Mouse (Mus musculus): ENCODE measurements at regions not wholly inside any gene's neighbourhood (a gene's known extent, or its start where the extent isn't known, plus 50 kb on each side); places are given as distances from the start of the nearest gene placed in this dataset.

DNA sequence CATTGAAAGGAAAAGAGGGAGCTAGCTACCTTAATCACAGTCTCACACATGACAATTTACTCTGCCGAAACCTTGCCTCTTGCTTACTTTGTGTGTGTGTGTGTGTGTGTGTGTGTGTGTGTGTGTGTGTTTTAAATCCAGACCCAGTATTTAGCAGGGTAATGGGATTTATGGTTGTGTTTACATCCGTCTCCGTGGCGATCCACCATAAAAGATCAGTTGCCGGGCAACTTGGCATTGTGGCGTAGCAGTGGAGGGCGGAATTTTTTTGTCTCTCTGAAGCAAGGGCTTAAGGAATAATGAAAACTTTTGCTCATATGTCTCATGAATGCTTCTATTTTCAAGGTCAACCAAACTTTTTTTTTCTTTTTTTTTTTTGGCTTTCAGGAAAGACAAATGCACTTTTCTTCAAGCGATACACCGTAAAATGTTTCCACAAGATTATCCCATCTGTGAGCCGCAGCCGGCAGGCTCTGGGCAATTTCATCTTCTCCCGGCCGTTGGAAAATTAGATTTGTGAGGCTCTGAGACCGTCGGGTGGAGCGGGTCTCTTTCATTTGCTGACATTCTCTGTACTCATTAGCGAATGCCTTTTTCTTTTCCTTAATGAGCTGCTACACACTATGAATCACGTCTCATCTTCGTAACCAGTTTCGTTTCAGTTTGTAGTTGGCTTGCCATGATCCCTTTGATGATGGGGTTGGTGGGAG lies 53.9 kb upstream of the Ptch1 start:
- no peak for ATAC-seq

DNA sequence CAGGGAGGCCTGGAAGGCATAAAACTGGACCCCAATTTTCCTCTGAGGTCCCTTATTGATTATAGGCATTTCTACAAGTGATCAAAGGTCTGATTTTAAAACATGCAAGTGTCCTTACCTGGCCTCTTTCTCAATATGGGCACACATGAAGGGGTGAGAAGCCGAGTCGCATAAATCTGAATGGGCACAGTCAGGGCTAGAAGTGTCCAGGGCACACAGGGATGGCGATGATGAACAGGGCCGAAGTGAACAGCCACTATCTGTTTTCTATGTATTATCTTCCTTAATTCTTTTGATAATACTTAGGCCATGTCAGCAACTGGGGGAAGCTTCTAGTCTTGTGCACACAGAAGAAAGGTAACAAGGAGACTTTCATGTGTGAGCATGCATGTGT lies 54.5 kb upstream of the Ptch1 start:
- ATAC-seq: no peak

GRCm38 (mm10) chr13:63631771-63632347 lies 58.5 kb upstream of the Ptch1 start:
- no peak for ATAC-seq

- peak; percentile 48 for ATAC-seq
Observed at GRCm38 (mm10) chr13:63634294-63634693, 60.9 kb upstream of the Ptch1 start.

DNA sequence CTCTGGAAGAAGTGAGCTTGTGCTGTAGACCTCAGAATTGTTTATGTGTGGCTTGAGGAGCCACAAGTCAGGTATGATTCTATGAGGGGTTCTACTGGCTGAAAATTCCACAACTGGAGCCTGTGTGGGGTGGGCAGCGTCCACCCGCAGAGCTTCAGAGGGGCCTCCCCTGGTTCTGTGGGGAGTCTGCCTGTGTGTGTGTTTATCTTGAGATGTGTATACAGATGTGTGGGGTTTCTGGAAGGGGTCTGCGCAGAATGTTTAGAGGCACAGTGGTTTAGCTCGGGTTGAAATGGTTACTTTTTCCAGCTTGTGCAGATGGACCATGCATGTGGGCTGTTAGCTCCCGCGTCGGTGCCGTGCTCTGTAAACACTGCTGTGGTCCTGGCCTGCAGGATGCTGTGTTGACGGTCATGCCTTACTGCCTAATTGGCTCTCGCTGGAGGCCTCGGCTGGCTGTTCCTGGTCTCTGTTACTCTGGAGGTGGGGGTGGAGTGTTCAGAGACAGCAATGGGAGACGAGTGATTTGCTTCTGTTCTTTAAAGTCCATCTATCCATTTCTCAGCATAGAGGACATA lies 68.3 kb upstream of the Ptch1 start:
- ATAC-seq: no peak

- ATAC-seq: no peak
Observed at GRCm38 (mm10) chr13:63642617-63643016, 69.2 kb upstream of the Ptch1 start.

GRCm38 (mm10) chr13:63643394-63643793 lies 70.0 kb upstream of the Ptch1 start:
- no peak for ATAC-seq

DNA sequence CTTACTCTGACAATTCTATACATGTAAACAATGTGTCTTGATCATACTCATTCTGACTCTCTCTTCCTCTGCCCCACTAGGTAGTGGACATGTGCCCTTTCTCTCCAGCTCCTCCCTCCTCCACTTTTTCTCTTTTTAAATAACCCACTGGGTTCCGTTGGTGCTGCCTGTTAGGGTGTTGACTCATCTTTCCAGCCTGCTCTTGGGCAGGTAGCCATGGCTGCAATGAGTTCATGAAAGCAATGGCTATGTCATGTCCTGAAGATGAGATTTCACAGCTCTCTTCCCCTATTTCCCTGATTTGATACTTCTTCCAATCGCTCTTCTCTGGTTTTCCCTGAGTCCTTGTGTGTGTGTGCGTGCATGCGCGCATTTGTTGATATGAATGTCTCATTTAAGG lies 70.9 kb upstream of the Ptch1 start:
- no peak for ATAC-seq

- no peak for ATAC-seq
Observed at GRCm38 (mm10) chr13:63649058-63649647, 75.8 kb upstream of the Ptch1 start.

- ATAC-seq: no peak
Observed at GRCm38 (mm10) chr13:63654514-63654913, 81.1 kb upstream of the Ptch1 start.

DNA sequence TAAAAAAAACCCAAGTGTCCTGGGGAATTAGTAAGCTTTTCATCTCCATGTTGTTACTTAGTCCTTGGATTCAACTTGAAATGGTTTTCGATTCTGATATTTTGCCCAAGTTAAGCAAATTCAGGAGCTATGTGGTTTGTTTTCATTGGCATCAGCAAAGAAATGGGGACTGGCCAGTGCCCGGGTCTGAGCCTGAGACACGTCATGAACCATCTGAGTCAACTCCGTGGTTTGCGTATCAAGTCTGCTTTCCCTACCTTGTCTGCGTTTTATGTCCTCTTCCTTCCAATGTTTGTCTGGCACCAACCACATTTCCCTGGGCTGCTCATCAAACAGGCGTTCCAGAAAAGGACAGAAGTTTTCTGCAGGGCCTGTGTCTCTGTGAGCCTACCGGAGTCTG lies 83.7 kb upstream of the Ptch1 start:
- no peak for ATAC-seq

DNA sequence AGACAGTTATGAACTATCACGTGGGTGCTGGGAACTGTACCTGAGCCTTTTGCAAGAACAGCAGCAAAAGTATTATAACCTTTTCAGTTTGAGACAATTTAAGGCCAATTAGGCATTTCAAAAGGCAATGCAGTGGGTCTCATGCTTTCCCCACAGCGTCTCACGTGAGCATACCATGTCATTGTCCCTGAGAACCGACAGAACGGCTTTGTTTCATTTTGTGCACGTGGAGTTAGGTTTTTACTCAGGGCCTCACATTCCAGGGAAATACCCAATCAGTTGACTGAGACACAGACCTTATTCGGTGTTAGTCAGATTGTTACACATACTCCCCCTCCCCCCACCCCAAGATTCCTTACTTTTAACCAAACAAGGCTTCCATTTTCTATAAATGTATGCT lies 86.0 kb upstream of the Ptch1 start:
- ATAC-seq: no peak

GRCm38 (mm10) chr13:63660431-63660830 lies 87.0 kb upstream of the Ptch1 start:
- no peak for ATAC-seq

- ATAC-seq: no peak
Observed at GRCm38 (mm10) chr13:63668576-63668975, 95.2 kb upstream of the Ptch1 start.

DNA sequence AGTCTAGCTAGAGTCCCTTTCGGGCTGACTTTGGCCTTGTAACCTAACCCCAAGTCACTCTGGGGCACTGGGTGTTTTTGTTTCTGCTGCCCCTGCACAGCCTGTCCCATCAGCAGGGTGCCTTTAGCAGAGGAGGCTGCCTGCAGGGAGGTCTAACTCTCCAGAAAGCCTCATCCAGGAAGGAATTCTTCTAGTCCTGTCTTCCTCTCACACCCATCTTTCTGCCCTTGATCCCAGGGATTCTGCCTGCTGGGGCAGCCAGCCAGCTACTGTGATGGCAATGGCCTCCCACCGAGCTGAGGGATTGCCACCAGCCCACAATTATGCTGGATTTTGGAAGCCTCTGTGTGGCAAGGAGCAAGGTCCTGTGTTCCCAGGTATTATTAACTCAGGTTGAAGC lies 95.6 kb upstream of the Ptch1 start:
- ATAC-seq: no peak

DNA sequence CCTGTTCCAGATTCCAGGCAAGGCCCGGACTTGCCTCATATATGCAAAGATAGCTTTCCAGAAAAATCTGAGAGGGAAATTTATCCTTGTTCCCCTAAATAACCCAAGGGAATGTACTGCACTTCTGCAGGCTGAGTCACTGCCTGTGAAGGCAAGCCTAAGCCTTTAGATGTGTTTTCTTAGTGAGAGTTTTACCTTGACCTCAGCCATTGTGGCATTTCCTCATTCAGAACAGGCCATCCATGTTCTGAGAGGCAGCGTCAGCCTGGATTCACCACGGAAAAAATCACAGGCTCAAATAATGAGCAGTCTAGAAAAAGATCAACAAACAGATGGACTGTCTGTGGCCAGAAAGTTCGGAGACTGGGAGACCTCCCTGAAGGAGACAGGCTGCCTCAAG lies 99.0 kb upstream of the Ptch1 start:
- no peak for ATAC-seq

GRCm38 (mm10) chr13:63677696-63678095 lies 104.3 kb upstream of the Ptch1 start:
- no peak for ATAC-seq

GRCm38 (mm10) chr13:63678265-63679260 lies 105.2 kb upstream of the Ptch1 start:
- no peak for ATAC-seq

- no peak for ATAC-seq
Observed at GRCm38 (mm10) chr13:63682341-63682740, 108.9 kb upstream of the Ptch1 start.

- ATAC-seq: no peak
Observed at GRCm38 (mm10) chr13:63691974-63692373, 118.6 kb upstream of the Ptch1 start.

DNA sequence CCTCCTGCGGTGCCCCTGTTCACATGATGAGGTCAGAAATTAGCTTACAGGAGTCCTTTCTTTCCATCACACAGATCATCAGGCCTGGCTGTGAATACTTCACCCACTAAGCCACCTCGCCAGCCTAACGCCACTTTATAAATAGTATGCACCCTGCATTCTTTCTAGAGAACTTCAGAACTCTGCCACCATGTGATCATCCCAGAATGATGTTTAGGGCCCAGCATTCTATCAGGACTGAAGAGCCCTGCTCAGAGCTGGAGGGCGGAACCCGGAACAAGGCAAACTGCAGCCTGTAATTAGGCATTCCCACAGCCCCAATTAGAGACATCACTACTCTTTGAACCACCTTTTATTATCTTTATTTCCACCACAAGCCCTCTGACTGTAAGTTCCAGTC lies 120.2 kb upstream of the Ptch1 start:
- ATAC-seq: no peak

DNA sequence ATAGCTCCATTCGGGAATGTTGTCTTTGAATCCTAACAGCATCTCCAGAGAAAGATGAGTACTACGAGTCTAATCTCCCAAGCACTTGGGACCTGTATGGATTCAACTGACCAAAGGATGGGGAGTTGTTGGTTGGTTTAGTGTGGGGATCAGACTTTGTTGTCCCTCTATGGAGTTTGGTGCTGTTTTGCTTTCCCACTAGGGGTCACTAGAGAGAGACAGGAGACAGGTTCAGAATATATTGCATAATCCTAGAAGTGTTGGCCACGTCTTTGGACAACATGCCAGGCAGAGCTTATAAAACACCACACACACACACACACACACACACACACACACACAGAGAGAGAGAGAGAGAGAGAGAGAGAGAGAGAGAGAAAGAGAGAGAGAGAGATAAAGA lies 118.6 kb upstream of the Ercc6l2 start:
- ATAC-seq: peak; percentile 67

DNA sequence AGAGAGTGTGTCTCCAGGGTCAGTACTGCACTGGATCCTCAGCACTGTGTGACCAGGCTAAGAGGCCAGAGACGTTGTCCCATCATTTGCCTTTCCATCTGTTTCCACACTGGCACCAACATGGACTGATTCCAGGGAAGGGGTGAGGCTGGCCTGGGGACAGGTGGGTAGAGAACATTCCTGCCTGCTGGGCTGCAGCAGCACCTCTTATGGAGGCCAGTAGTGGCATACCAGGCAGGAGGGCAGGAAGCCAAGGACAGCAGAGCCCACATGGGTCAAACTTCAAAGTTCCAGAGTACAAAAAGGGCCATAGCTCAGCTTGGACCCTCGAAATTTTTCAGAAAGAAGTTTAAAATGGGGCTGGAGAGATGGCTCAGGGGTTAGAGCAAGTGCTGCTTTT lies 115.4 kb upstream of the Ercc6l2 start:
- no peak for ATAC-seq

All from inflammation-experienced regulatory T-cells, adult 6 months (primary cell).